9 mouse cellular contexts compared by ENCODE assay signal in the genomic region with DNA sequence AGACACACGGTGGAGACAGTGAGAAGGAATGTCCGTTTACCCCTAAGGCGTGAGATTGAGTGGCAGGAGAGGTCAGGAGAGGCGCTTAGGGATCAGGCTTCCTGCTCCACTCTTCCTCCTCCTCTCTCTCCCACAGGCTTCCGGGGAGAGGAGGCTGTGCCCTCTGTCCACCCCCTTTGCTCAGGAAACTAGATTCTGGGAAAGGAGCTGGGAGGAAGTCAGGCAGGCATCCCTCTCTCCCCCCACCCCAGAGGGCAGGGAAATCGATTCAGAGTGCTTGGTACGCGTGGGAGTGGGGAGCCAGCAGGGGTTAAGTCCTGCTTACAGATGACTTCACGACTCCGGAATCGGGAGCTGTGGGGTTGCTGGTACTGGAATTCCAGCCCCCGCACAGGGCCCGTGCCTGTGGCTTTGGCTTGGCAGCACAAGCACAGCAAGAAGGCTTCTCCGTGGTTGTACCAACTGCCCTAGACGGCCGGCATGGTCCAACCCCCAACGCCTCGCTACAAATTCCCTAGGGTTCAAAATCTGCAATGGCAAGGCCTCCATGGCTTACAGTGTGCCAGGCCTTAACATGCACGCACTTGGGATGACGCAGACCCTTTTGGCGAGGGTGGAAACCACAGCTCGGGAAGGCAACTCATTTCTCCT. TPM values are rescaled to one million over a fixed set of nuclear protein-coding genes. Genes with fewer than 3 reads are reported as not detected.
DNase-seq lines count a peak whose midpoint lies in the region; ATAC-seq and TF ChIP-seq lines count a peak whose summit lies in the region.
"Had no signal": no experiment of that assay in that cellular context is flagged by ENCODE, and none has a peak within 500 bp of the region (broad histone marks: within the 10 kb centered on the region; RNA-seq: fewer than 3 reads in every experiment).

No protein-coding gene starts in this region.

- no peaks in the 10 kb centered on the region for H3K9me3 ChIP-seq in heart, postnatal 0 days (replicated peaks; ENCODE audit: control insufficient read depth, low read length)
- no peaks in the 10 kb centered on the region for H3K9me3 ChIP-seq in forebrain, embryonic 11.5 days (ENCODE audit: control insufficient read depth, low read length)
- H3K9me3 ChIP-seq in neural tube, embryonic 15.5 days (replicated peaks): no peaks in the 10 kb centered on the region
- H3K9me3 ChIP-seq: midbrain, embryonic 12.5 days had no signal

- no peak for TF ChIP-seq CTCF in C2C12 (IDR thresholded peaks at IDR 0.05; ENCODE audit: control insufficient read depth, insufficient read depth, insufficient read length)
- TF ChIP-seq CTCF in heart, postnatal 0 days (IDR thresholded peaks at IDR 0.05; ENCODE audit: low read depth): no peak

- H3K27me3 ChIP-seq in C2C12 (ENCODE audit: control insufficient read depth, insufficient read depth, insufficient read length): no peaks in the 10 kb centered on the region
- H3K27me3 ChIP-seq in heart, postnatal 0 days (ENCODE audit: control insufficient read depth, insufficient read depth, low read length): peaks cover 10% of the 10 kb centered on the region; the same call in 1 of the 2 replicates
- no peaks in the 10 kb centered on the region for H3K27me3 ChIP-seq in forebrain, embryonic 11.5 days (ENCODE audit: control insufficient read depth, insufficient read depth, low read length)
- H3K27me3 ChIP-seq in neural tube, embryonic 15.5 days (replicated peaks): no peaks in the 10 kb centered on the region

- ATAC-seq in heart, postnatal 0 days (ENCODE audit: insufficient read depth, low read depth): peak; percentile 59; the same call in 1 of the 2 replicates
- ATAC-seq in forebrain, embryonic 11.5 days (replicated peaks; ENCODE audit: low FRiP score): no peak
- ATAC-seq in neural tube, embryonic 15.5 days (ENCODE audit: low FRiP score): no peak

- TF ChIP-seq EP300 in heart, postnatal 0 days (IDR thresholded peaks at IDR 0.05; ENCODE audit: low read depth): no peak

- DNase-seq in adipocyte (ENCODE audit: low spot score) (peak; percentile 90), liver (peak; percentile 22)
- peak; percentile 52 for DNase-seq in heart, postnatal 0 days (ENCODE audit: low spot score)
- DNase-seq in thymus, postnatal 36 days: no peak
- DNase-seq in layer of hippocampus, postnatal 14 days (ENCODE audit: low spot score in 2 of 2): no peak
- DNase-seq in forebrain, embryonic 11.5 days (ENCODE audit: low spot score): no peak

- H3K79me3 ChIP-seq in C2C12 (ENCODE audit: low read depth): peaks cover 63% of the 10 kb centered on the region

- H3K27ac ChIP-seq in heart, postnatal 0 days (ENCODE audit: low read depth): peak overlapping the region; percentile 47
- H3K27ac ChIP-seq in forebrain, embryonic 11.5 days (ENCODE audit: low read depth, low read length): no peak overlapping the region
- H3K27ac ChIP-seq in neural tube, embryonic 15.5 days (replicated peaks): no peak overlapping the region
- H3K27ac ChIP-seq: midbrain, embryonic 12.5 days had no signal

- H3K36me3 ChIP-seq in C2C12 (ENCODE audit: control insufficient read depth, insufficient read depth): peaks cover 47% of the 10 kb centered on the region
- H3K36me3 ChIP-seq in heart, postnatal 0 days (replicated peaks; ENCODE audit: control insufficient read depth, insufficient read depth, low read length): peaks cover 18% of the 10 kb centered on the region
- no peaks in the 10 kb centered on the region for H3K36me3 ChIP-seq in forebrain, embryonic 11.5 days (ENCODE audit: control insufficient read depth, insufficient read depth, low read length)
- no peaks in the 10 kb centered on the region for H3K36me3 ChIP-seq in neural tube, embryonic 15.5 days
- H3K36me3 ChIP-seq: midbrain, embryonic 12.5 days had no signal

- H3K79me2 ChIP-seq in C2C12 (ENCODE audit: control insufficient read depth, insufficient read depth): peaks cover 94% of the 10 kb centered on the region

- H3ac ChIP-seq in C2C12 (ENCODE audit: control insufficient read depth, insufficient read length, low read depth): peak overlapping the region; percentile 40

- no peak overlapping the region; the same call in 1 of the 2 replicates for H3K9ac ChIP-seq in heart, postnatal 0 days (replicated peaks; ENCODE audit: low read depth, low read length)
- H3K9ac ChIP-seq in forebrain, embryonic 11.5 days (ENCODE audit: low read length): no peak overlapping the region
- no peak overlapping the region for H3K9ac ChIP-seq in neural tube, embryonic 15.5 days (replicated peaks)
- H3K9ac ChIP-seq: midbrain, embryonic 12.5 days had no signal

- H3K4me2 ChIP-seq in heart, postnatal 0 days (ENCODE audit: low read depth, low read length): peak overlapping the region; percentile 14; the same call in 1 of the 2 replicates
- no peak overlapping the region for H3K4me2 ChIP-seq in forebrain, embryonic 11.5 days (ENCODE audit: low read depth, low read length, severe bottlenecking)
- H3K4me2 ChIP-seq in neural tube, embryonic 15.5 days: no peak overlapping the region
- H3K4me2 ChIP-seq: midbrain, embryonic 12.5 days had no signal

- H3K4me1 ChIP-seq in heart, postnatal 0 days (ENCODE audit: control insufficient read depth, insufficient read depth): peaks cover 29% of the 10 kb centered on the region
- H3K4me1 ChIP-seq in forebrain, embryonic 11.5 days (replicated peaks; ENCODE audit: control insufficient read depth, insufficient read depth, low read length): 0 out of 2 replicates have a peak, but pooled peaks cover 9% of the 10 kb centered on the region
- peaks cover 2% of the 10 kb centered on the region; the same call in 1 of the 2 replicates for H3K4me1 ChIP-seq in neural tube, embryonic 15.5 days

- whole genome bisulfite sequencing in heart, postnatal 0 days: 22% methylated on average over 22 of the region's 22 CpGs
- WGBS in forebrain, embryonic 11.5 days: 43% methylated on average over 22 of the region's 22 CpGs
- WGBS in neural tube, embryonic 15.5 days: 43% methylated on average over 22 of the region's 22 CpGs

- no peak overlapping the region for H3K4me3 ChIP-seq in C2C12 (ENCODE audit: insufficient read depth, poor library complexity, severe bottlenecking)
- no peak overlapping the region for H3K4me3 ChIP-seq in heart, postnatal 0 days (ENCODE audit: low read depth, low read length)
- H3K4me3 ChIP-seq in forebrain, embryonic 11.5 days (ENCODE audit: low read depth, low read length): no peak overlapping the region
- H3K4me3 ChIP-seq in neural tube, embryonic 15.5 days (replicated peaks): no peak overlapping the region
- H3K4me3 ChIP-seq: midbrain, embryonic 12.5 days had no signal

TF ChIP-seq in C2C12, 6 proteins besides CTCF, POLR2A, EP300 and RAD21:
- peak; percentile 5 for TF ChIP-seq FOSL1 (IDR thresholded peaks at IDR 0.05; ENCODE audit: insufficient read depth, low read length, poor library complexity, severe bottlenecking)
- TF ChIP-seq MAX (IDR thresholded peaks at IDR 0.05): peak; percentile 77
- no peak for TF ChIP-seq MYOG (IDR thresholded peaks at IDR 0.05; ENCODE audit: control insufficient read depth, extremely low read depth, insufficient read length)
TF ChIP-seq in C2C12: peak in this region for 2.

RNA-seq across cellular contexts. Expression of gene Sdc4, which starts 11.0 kb away (rescaled TPM):
- 124 TPM for polyA plus RNA-seq in C2C12 (2012; fragmentation: generic; extraction: Trizol)
- total RNA-seq in heart, postnatal 0 days (2014; rRNA removed; ENCODE audit: low replicate concordance): 42.2 and 46.5 TPM in 2 replicates
- 30.4 and 30.7 TPM in 2 replicates for polyA plus RNA-seq in heart, postnatal 0 days (2015; fragmentation: Nextera tagmentation; extraction: Ambion mirVana)
- total RNA-seq in layer of hippocampus, postnatal 14 days (2021): 100 to 1,000 TPM; 117 to 137 TPM
- polyA plus RNA-seq in forebrain, embryonic 11.5 days (2014; fragmentation: Nextera tagmentation; extraction: Ambion mirVana): 15.3 and 15.9 TPM in 2 replicates
- 9.0 and 26.2 TPM in 2 replicates for polyA plus RNA-seq in neural tube, embryonic 15.5 days (2015; fragmentation: Nextera tagmentation; extraction: Ambion mirVana)

RNA-seq across cellular contexts. Expression of gene Sys1, which starts 24.1 kb away (rescaled TPM):
- 49.6 TPM for polyA plus RNA-seq in C2C12 (2012; fragmentation: generic; extraction: Trizol)
- total RNA-seq in heart, postnatal 0 days (2014; rRNA removed; ENCODE audit: low replicate concordance): 71.8 and 87.9 TPM in 2 replicates
- polyA plus RNA-seq in heart, postnatal 0 days (2015; fragmentation: Nextera tagmentation; extraction: Ambion mirVana): 37.6 and 39.1 TPM in 2 replicates
- total RNA-seq in layer of hippocampus, postnatal 14 days (2021): 10 to 100 TPM; 39.1 to 44.7 TPM
- 63.4 and 71.2 TPM in 2 replicates for polyA plus RNA-seq in forebrain, embryonic 11.5 days (2014; fragmentation: Nextera tagmentation; extraction: Ambion mirVana)
- polyA plus RNA-seq in neural tube, embryonic 15.5 days (2015; fragmentation: Nextera tagmentation; extraction: Ambion mirVana): 86.8 and 92.7 TPM in 2 replicates

RNA-seq across cellular contexts. Expression of gene Matn4, which starts 27.7 kb away (rescaled TPM):
- 0.01 TPM for polyA plus RNA-seq in C2C12 (2012; fragmentation: generic; extraction: Trizol)
- 1.7 and 3.3 TPM in 2 replicates for total RNA-seq in heart, postnatal 0 days (2014; rRNA removed; ENCODE audit: low replicate concordance)
- 1.1 and 1.5 TPM in 2 replicates for polyA plus RNA-seq in heart, postnatal 0 days (2015; fragmentation: Nextera tagmentation; extraction: Ambion mirVana)
- total RNA-seq in layer of hippocampus, postnatal 14 days (2021): 10 to 100 TPM; 21.2 to 21.6 TPM
- not detected in 2 replicates for polyA plus RNA-seq in forebrain, embryonic 11.5 days (2014; fragmentation: Nextera tagmentation; extraction: Ambion mirVana)
- 8.5 and 11.1 TPM in 2 replicates for polyA plus RNA-seq in neural tube, embryonic 15.5 days (2015; fragmentation: Nextera tagmentation; extraction: Ambion mirVana)

RNA-seq across cellular contexts. Expression of gene Gm20458, which starts 28.1 kb away (rescaled TPM):
- 29.7 TPM for polyA plus RNA-seq in C2C12 (2012; fragmentation: generic; extraction: Trizol)
- 6.7 and 34.3 TPM in 2 replicates for total RNA-seq in heart, postnatal 0 days (2014; rRNA removed; ENCODE audit: low replicate concordance)
- polyA plus RNA-seq in heart, postnatal 0 days (2015; fragmentation: Nextera tagmentation; extraction: Ambion mirVana): 15.4 and 15.5 TPM in 2 replicates
- 10 to 100 TPM; 12.7 to 18.8 TPM for total RNA-seq in layer of hippocampus, postnatal 14 days (2021)
- 3.2 and 7.3 TPM in 2 replicates for polyA plus RNA-seq in forebrain, embryonic 11.5 days (2014; fragmentation: Nextera tagmentation; extraction: Ambion mirVana)
- 4.5 and 5.8 TPM in 2 replicates for polyA plus RNA-seq in neural tube, embryonic 15.5 days (2015; fragmentation: Nextera tagmentation; extraction: Ambion mirVana)

RNA-seq across cellular contexts. Expression of gene Rbpjl, which starts 29.7 kb away (rescaled TPM):
- polyA plus RNA-seq in C2C12 (2012; fragmentation: generic; extraction: Trizol): 0.01 TPM
- total RNA-seq in heart, postnatal 0 days (2014; rRNA removed; ENCODE audit: low replicate concordance): not detected in 2 replicates
- polyA plus RNA-seq in heart, postnatal 0 days (2015; fragmentation: Nextera tagmentation; extraction: Ambion mirVana): 0.04 and 0.05 TPM in 2 replicates
- under 1 TPM; 0.41 to 0.91 TPM for total RNA-seq in layer of hippocampus, postnatal 14 days (2021)
- polyA plus RNA-seq in forebrain, embryonic 11.5 days (2014; fragmentation: Nextera tagmentation; extraction: Ambion mirVana): not detected in 2 replicates
- polyA plus RNA-seq in neural tube, embryonic 15.5 days (2015; fragmentation: Nextera tagmentation; extraction: Ambion mirVana): 0.17 and 0.61 TPM in 2 replicates

Comparison
In these comparisons a context has a peak if more than half of its experiments do, and no peak if none do; other contexts are left out.
1. DNase-seq: peak in adipocyte (single experiment), heart, postnatal 0 days (single experiment) and liver (single experiment); none in thymus, postnatal 36 days (0 of 2), layer of hippocampus, postnatal 14 days (0 of 2) and forebrain, embryonic 11.5 days (single experiment).